Mouse (Mus musculus): ENCODE measurements around the gene Mgll.
A peak's percentile ranks its signal among the peaks of the same experiment; 100 is the strongest.

Gene Mgll

DNA sequence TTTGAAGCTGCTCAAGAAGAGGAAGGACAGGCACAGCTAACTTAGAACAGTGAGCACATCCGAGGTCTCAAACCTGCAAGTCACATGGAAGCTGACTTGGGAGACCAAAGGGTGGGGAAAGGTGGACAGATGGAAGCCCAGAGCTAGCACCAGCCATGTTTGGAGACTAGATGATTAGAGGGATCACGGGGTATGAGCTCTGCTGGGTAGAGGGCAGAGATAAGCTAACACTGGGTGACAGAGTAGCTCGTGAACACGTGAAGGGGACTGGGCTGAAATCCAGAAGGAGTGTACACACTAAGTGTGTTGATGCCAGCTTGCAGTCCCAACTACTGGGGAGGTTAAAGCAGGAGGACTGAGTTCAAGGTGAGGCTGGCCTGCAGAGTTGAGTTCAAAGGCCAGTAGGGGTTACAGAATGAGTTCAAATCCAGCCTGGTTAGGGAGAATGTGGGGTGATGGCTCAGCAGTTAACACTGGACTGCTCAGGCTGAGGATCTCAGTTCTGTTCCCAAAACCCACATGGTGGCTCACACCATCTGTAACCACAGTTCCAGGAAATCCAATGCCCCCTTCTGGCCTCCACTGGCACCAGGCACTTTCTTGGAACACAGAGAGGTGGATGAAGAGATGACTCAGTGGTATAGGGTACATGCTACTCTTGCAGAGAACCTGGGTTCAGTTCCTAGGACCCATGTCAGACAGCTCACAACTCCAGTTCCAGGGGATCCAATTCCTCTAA is 79.9 kb downstream of the Mgll start:
- no peak for DNase-seq (ENCODE audit: low read depth)

- no peak for DNase-seq (ENCODE audit: low read depth)
These were observed 80.9 kb downstream of the Mgll start for GRCm38 (mm10) chr6:88804966-88805577.

- DNase-seq (ENCODE audit: low read depth): no peak
These were observed 85.2 kb downstream of the Mgll start for GRCm38 (mm10) chr6:88809091-88810037.

- DNase-seq (ENCODE audit: low read depth): no peak
These were observed 86.1 kb downstream of the Mgll start for GRCm38 (mm10) chr6:88810291-88810690.

- peak; percentile 15 for DNase-seq (ENCODE audit: low read depth)
These were observed 87.2 kb downstream of the Mgll start for GRCm38 (mm10) chr6:88811396-88811795.

DNA sequence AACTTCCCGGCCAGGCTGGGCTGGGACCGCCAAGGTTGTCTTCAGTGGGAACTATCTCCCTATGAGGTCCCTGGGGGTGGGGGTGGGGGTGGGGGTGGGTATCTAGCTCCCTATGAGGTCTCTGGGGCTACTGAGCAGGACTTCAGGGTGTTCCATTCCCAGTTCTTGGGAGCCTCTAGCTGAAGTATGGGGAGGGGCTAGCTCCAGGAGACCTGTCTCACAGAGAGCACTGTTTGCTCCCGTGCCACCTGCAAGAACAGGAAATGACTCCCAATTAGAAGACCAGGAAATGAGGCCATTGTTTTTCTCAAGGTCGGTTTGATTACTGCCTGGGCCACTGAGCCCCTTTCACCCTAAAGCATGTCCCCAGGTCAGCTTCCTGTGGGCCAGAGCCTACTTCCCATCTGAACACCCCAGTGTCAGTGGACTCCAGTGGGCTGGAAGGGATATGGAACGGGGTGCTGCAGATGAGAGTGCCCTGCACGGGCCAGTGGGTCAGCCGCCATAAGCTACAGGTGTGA is 87.7 kb downstream of the Mgll start:
- DNase-seq (ENCODE audit: low read depth): peak; percentile 10

GRCm38 (mm10) chr6:88812886-88813285 is 88.7 kb downstream of the Mgll start:
- peak; percentile 75 for DNase-seq (ENCODE audit: low read depth)

DNA sequence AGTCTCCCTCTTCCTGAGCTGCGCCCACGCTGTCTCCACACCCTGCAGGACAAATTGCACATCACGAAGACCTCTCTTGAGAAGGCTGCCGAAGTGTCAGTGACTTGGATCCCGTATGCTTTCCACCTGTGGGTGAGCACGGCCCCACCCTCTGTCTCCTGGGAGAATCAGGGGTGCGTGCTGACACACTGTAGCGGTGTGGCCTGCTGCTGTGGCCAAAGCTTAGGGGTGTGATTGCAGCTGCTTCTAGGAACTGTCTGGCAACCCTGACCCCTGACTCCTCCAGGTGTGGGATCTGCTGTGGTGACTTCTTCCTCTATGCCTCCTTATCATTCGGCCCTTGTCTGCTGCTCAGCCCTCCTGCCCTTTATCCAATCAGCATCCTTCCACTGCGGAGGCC is 89.6 kb downstream of the Mgll start:
- no peak for DNase-seq (ENCODE audit: low read depth)

- DNase-seq (ENCODE audit: low read depth): no peak
These were observed 90.8 kb downstream of the Mgll start for GRCm38 (mm10) chr6:88815036-88815435.

- DNase-seq (ENCODE audit: low read depth): no peak
These were observed 91.3 kb downstream of the Mgll start for GRCm38 (mm10) chr6:88815489-88815888.

DNA sequence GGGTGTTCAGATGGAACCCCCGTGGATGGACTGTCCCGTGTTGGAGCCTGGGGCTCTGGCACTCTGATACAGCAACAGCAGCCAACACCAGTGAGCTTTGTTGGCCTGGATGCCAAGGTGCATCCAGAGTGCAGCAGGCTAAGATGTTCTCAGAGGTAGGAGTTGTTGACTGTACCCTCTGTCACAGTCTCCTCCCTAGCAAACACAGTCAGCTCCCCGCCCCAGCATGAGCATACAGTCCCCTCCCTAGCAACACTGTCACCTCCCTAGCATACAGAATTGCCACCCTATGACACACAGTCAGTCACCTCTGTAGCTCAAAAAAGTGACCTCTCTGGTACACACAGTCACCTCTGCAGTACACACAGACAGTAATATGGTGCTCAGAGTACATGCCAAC is 92.7 kb downstream of the Mgll start:
- no peak for DNase-seq (ENCODE audit: low read depth)

DNA sequence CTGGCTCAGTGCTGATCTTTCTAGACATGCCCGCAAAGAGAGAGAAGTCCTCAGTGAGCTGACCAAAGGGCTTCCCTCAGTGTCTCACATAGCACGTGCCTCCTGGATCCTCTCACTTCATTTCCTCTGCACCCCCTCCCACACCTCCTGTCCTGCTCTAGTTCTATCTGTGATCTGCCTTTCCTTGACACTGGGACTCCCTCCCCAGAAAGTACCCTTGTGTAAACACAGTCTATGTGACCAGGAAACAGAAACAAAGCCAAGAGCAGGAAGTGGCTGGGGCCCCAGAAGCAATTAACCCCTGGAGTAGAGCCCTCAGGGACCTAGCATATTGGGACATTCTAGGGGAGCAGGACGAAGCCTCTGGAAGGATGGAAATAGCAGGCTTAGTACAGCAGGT is 96.6 kb downstream of the Mgll start:
- DNase-seq (ENCODE audit: low read depth): no peak

DNA sequence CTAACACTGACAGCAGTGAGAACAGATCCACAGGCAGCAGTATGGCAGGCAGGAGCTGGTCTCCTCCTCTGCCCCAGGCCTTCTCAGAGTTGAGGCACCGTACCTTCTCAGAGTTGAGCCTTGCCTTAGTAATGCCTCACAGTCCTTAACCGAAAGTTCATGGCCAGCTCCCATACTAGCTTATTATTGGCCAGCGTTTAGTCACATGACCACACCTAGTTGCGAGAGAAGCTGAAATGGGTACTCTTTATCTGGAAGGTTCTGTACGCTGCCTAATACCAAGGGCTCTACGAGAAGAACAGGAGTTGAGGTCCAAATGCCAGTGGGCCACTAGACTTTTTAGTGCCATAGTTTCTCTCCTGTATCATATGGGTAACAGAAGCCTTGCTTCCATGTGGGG is 97.1 kb downstream of the Mgll start:
- DNase-seq (ENCODE audit: low read depth): no peak

DNA sequence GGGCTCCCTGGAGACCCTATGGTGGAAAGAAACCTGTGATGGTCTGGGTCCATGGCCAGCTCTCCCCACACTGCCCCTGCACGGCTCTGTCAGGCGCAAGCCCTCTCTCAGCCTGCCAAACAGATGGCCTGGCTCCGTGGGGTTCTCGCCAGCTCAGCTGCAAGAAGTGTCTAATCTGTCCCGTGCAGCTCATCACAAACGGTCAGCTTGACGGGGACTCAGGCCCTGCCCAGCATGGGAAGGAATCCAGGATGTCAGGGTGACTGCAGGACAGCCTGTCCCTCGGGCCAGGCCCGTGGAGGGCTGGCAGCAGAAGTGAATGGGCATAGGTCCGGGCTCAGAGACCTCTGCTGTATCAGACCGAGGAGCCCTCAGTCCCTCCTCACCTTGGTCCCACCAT is 97.7 kb downstream of the Mgll start:
- DNase-seq (ENCODE audit: low read depth): no peak

DNA sequence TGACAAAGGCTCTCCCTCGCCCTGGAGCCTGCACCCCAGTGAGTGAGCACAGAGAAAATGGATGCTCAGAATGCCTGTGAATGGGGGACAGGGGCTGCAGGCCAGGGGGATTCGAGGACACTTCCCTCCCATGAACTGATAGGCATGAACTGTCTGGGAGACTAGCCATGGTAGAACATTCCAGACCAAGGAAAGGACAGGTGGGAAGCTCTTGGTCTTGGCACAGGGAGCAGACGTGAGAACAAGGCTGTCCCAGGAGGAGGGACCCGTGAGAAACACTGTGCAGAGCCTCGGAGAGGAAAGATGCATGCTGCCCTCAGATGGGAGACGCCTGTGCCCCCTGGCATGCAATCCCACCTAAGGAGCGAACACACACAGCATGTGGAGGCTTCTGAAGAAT is 100.0 kb downstream of the Mgll start:
- no peak for DNase-seq (ENCODE audit: low read depth)

- no peak for DNase-seq (ENCODE audit: low read depth)
These were observed 101.9 kb downstream of the Mgll start for GRCm38 (mm10) chr6:88826088-88826487.

DNA sequence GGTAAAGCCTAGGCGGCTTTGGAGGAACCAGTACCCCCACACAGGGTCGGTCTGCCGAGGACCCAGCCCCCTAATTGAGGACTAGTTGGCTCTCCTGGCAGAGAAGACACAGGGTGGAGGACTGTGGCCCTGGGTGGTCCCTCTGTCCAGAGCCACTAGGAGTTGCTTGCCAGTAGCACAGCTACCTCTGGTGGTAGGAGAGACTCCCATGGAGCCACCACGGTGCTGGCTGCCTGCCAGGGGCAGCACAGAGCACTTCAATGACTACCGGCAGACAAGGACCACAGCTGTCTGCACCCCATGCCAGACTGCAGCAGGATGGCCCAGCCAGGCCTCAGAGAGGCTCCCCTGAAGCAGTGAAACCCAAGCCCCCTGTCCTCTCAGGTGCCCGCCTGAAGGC is 102.3 kb downstream of the Mgll start:
- no peak for DNase-seq (ENCODE audit: low read depth)

DNA sequence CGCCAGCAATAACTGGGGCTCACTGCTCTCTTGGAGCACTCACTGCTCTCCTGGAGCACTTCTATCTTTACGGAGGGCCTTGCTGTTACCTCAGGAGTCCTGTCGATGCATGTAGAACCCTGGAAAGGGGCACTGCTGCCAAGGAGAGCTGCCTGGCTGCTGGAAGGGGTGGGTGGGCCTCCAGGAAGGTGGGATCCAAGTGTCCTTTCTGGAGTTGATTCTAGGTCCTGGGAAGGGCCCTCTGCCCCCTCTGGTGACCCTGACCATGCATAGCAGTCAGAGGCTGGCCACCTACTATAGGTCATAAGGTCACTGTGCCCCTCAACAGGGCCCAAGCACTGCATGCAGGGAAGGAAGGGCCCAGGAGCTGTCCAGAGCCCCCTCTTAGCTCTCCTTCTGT is 102.8 kb downstream of the Mgll start:
- DNase-seq (ENCODE audit: low read depth): no peak

GRCm38 (mm10) chr6:88827395-88828205 is 103.4 kb downstream of the Mgll start:
- DNase-seq (ENCODE audit: low read depth): no peak

DNA sequence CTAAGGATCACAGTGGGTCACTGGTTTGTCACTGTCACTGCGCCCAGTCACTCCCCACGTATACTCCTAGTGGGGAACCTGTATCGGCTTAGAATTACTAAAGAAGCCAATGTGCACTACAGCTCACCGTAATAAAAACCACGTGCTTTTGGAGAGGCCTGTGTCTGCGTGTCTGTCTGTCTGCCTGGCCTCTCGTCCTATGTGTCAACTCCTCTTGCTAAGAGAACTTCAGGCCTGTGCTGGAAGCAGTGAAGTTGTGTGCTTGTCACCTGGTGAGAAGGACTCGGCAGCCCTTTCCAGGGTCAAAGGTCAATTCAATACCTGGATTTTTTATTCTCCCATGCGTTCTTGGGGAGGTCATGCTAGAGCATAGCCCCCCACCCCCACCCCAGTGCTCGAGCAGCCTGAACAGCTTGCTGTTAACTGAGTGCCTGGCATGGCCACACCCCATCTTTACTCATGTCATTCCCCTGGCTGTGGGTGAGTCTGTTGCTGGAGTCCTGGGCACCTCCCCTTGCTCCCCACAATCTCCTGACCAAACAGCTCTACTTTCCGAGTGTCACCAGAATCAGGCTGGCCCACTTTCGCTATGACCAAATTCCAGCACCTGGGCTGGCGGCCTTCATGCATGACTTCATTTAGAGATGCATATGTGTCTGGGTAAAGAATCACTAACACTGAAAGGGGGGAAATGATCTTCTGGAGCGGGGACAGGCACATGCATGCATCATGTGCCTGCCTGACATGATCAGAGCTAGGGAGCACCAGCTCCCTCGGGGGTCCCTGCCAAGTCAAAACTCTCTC is 104.2 kb downstream of the Mgll start:
- DNase-seq (ENCODE audit: low read depth): no peak

DNA sequence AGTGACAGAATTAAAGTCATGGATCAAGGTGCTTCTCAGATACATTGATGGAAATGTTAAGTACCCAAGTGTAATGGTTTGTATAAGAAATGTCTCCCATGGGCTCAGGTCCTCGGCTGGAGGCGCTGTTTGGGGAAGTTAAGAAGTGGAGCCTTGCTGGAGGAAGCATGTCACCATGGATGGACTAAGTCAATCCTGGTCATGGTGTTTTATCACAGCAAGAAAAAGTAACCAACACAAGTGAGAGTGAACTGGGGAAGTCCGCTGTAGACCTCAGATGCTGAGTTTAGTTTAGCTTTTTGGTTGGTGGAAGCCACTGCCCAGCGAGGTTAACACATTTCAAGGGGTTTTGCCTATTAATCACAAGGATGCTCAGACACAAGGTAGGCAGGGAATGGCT is 105.4 kb downstream of the Mgll start:
- no peak for DNase-seq (ENCODE audit: low read depth)
